Mouse (Mus musculus) cortical plate, adult 2 months (tissue): Measurements from ENCODE around the gene Ryk. TPM values are rescaled to one million over a fixed set of nuclear protein-coding genes. Genes with fewer than 3 reads are reported as not detected.
A peak's percentile ranks its signal among the peaks of the same experiment; 100 is the strongest.

Experiments used
- H3K27ac ChIP-seq: fragments of 200-500 bp; 2 replicates; pipeline ENCODE4 v1.5.1; 2012; ENCODE audit warnings: low read length, control low read depth, inconsistent platforms; ENCODE audit not compliant: insufficient read depth
- H3K4me1 ChIP-seq: fragments of 200-500 bp; 2 replicates; pipeline ENCODE4 v1.6.1; 2011; ENCODE audit warnings: low read length; ENCODE audit not compliant: control insufficient read depth, insufficient read depth
- H3K4me3 ChIP-seq: fragments of 200-500 bp; 2 replicates; pipeline ENCODE4 v1.5.1; 2011; ENCODE audit warnings: mild to moderate bottlenecking, low read length, control low read depth; ENCODE audit not compliant: insufficient read depth
- CTCF ChIP-seq: fragments of 200-500 bp; IDR thresholded peaks from 2 replicates; pipeline ENCODE4 v1.5.1; 2011; ENCODE audit warnings: mild to moderate bottlenecking, control low read depth, low read length; ENCODE audit not compliant: insufficient read depth; ENCODE audit errors: extremely low read depth
- POLR2A ChIP-seq: fragments of 200-500 bp; IDR thresholded peaks from 2 replicates; pipeline ENCODE4 v1.6.1; 2011; ENCODE audit warnings: mild to moderate bottlenecking, low read length, control low read depth; ENCODE audit not compliant: insufficient read depth; ENCODE audit errors: extremely low read depth
- polyA plus RNA-seq: library from polyadenylated mRNA; depleted of rRNA; stranded (reverse); fragments of >200 nt; gene quantifications from 2 replicates; pipeline ENCODE4 v1.2.3, GENCODE M21; 2012

Gene Ryk
- polyA plus RNA-seq, 1 experiment, result 30.8 TPM

- no peak overlapping the region for H3K27ac ChIP-seq
- peaks cover 8% of the 10 kb centered on the region for H3K4me1 ChIP-seq
- no peak overlapping the region for H3K4me3 ChIP-seq
- TF ChIP-seq CTCF (no peak), POLR2A (no peak)
Measured at GRCm38 (mm10) chr9:102865946-102866737, 31.4 kb downstream of the Ryk start.

- TF ChIP-seq CTCF (peak; percentile 83), POLR2A (no peak)
- Histone ChIP-seq H3K4me1 (peaks cover 8% of the 10 kb centered on the region), H3K4me3 (no peak overlapping the region), H3K27ac (no peak overlapping the region)
Measured at GRCm38 (mm10) chr9:102866893-102867292, 32.2 kb downstream of the Ryk start.

GRCm38 (mm10) chr9:102867516-102867915, 32.8 kb downstream of the Ryk start:
- H3K4me3 ChIP-seq, result no peak overlapping the region
- TF ChIP-seq POLR2A, result no peak
- TF ChIP-seq CTCF, result no peak
- H3K4me1 ChIP-seq, result peaks cover 8% of the 10 kb centered on the region
- no peak overlapping the region for H3K27ac ChIP-seq

- Histone ChIP-seq H3K4me1 (peaks cover 5% of the 10 kb centered on the region), H3K4me3 (no peak overlapping the region), H3K27ac (no peak overlapping the region)
- TF ChIP-seq CTCF, result no peak
- TF ChIP-seq POLR2A, result no peak
Measured at GRCm38 (mm10) chr9:102868451-102868850, 33.7 kb downstream of the Ryk start.

GRCm38 (mm10) chr9:102876054-102876690, 41.5 kb downstream of the Ryk start:
- Histone ChIP-seq H3K4me3 (no peak overlapping the region), H3K4me1 (no peaks in the 10 kb centered on the region), H3K27ac (no peak overlapping the region)
- TF ChIP-seq CTCF, result no peak
- TF ChIP-seq POLR2A, result no peak

GRCm38 (mm10) chr9:102877916-102878315, 43.2 kb downstream of the Ryk start:
- Histone ChIP-seq H3K4me3 (no peak overlapping the region), H3K27ac (no peak overlapping the region), H3K4me1 (no peaks in the 10 kb centered on the region)
- no peak for TF ChIP-seq CTCF
- no peak for TF ChIP-seq POLR2A

GRCm38 (mm10) chr9:102879545-102879944, 44.8 kb downstream of the Ryk start:
- Histone ChIP-seq H3K27ac (no peak overlapping the region), H3K4me1 (no peaks in the 10 kb centered on the region), H3K4me3 (no peak overlapping the region)
- TF ChIP-seq CTCF (peak; percentile 69), POLR2A (no peak)

GRCm38 (mm10) chr9:102884703-102885102, 50.0 kb downstream of the Ryk start:
- no peak overlapping the region for H3K27ac ChIP-seq
- TF ChIP-seq CTCF (no peak), POLR2A (no peak)
- no peak overlapping the region for H3K4me3 ChIP-seq
- H3K4me1 ChIP-seq, result no peaks in the 10 kb centered on the region

GRCm38 (mm10) chr9:102890166-102890565, 55.4 kb downstream of the Ryk start:
- TF ChIP-seq POLR2A, result no peak
- no peak for TF ChIP-seq CTCF
- Histone ChIP-seq H3K27ac (no peak overlapping the region), H3K4me3 (no peak overlapping the region), H3K4me1 (no peaks in the 10 kb centered on the region)
